8 mouse cellular contexts compared by ENCODE assay signal in the genomic region with DNA sequence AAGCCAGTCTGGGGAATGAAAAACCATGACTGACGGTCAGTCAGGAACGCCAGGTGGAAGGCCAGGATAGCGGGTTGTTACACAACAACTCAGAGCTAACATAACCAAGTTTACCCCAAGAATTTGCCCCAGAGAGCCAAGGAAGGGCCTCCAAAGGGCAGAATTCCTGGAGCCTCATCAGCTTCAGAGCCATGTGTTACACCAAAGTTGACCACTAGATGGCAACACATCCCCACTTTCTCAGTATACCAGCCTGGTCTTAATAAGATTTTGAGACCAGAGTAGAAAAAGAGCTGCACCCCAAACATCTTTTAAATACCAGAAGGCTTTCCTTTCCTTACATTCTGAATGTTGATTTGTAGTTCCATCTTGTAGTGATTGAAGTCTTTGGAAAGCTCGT.
DNase-seq lines count a peak whose midpoint lies in the region; ATAC-seq and TF ChIP-seq lines count a peak whose summit lies in the region.

No protein-coding gene starts in this region.

- peaks cover 0 to 2% of the 10 kb centered on the region in 2 experiments; a peak in 1 of 4 replicates for H3K36me3 ChIP-seq in MEL (ENCODE audit: control insufficient read depth in 1 of 2, insufficient read depth in 2 of 2, low read length in 2 of 2)
- H3K36me3 ChIP-seq in forebrain, postnatal 0 days (ENCODE audit: insufficient read depth), result no peaks in the 10 kb centered on the region
- H3K36me3 ChIP-seq in kidney, postnatal 0 days (ENCODE audit: insufficient read depth, low read length), result peaks cover 6% of the 10 kb centered on the region; the same call in 1 of the 2 replicates
- peaks cover 8% of the 10 kb centered on the region; the same call in 1 of the 2 replicates for H3K36me3 ChIP-seq in liver, postnatal 0 days (replicated peaks; ENCODE audit: insufficient read depth, low read length)
- no peaks in the 10 kb centered on the region for H3K36me3 ChIP-seq in neural tube, embryonic 13.5 days

- no peaks in the 10 kb centered on the region for H3K4me1 ChIP-seq in MEL (ENCODE audit: control insufficient read depth in 1 of 2, insufficient read depth in 2 of 2, low read length in 2 of 2)
- H3K4me1 ChIP-seq in forebrain, postnatal 0 days (ENCODE audit: insufficient read depth), result no peaks in the 10 kb centered on the region
- H3K4me1 ChIP-seq in kidney, postnatal 0 days (replicated peaks; ENCODE audit: insufficient read depth, low read length), result peaks cover 5% of the 10 kb centered on the region; the same call in 1 of the 2 replicates
- H3K4me1 ChIP-seq in liver, postnatal 0 days (ENCODE audit: insufficient read depth), result peaks cover 11% of the 10 kb centered on the region
- 0 out of 2 replicates have a peak, but pooled peaks cover 3% of the 10 kb centered on the region for H3K4me1 ChIP-seq in neural tube, embryonic 13.5 days (replicated peaks)

- TF ChIP-seq RAD21 in MEL (IDR thresholded peaks at IDR 0.05; ENCODE audit: low read depth, low read length), result peak; percentile 93

- 50% methylated on average over 4 of the region's 4 CpGs for WGBS in forebrain, postnatal 0 days
- WGBS in kidney, postnatal 0 days, result 54% methylated on average over 4 of the region's 4 CpGs
- 47% methylated on average over 4 of the region's 4 CpGs for WGBS in liver, postnatal 0 days (ENCODE audit: insufficient replicate concordance)
- 53% methylated on average over 4 of the region's 4 CpGs for WGBS in neural tube, embryonic 13.5 days

- H3K79me2 ChIP-seq in MEL (ENCODE audit: control insufficient read depth, insufficient read depth, low read length, poor library complexity), result no peaks in the 10 kb centered on the region

- H3K9me3 ChIP-seq in MEL (replicated peaks; ENCODE audit: insufficient read depth, low read length), result no peaks in the 10 kb centered on the region
- H3K9me3 ChIP-seq in forebrain, postnatal 0 days (ENCODE audit: low read length), result no peaks in the 10 kb centered on the region
- H3K9me3 ChIP-seq in kidney, postnatal 0 days (replicated peaks; ENCODE audit: low read length), result no peaks in the 10 kb centered on the region
- no peaks in the 10 kb centered on the region for H3K9me3 ChIP-seq in liver, postnatal 0 days (ENCODE audit: low read length)
- no peaks in the 10 kb centered on the region for H3K9me3 ChIP-seq in neural tube, embryonic 13.5 days

- ATAC-seq in forebrain, postnatal 0 days, result peak; percentile 88
- no peak for ATAC-seq in kidney, postnatal 0 days (replicated peaks; ENCODE audit: low FRiP score, low read depth)
- no peak for ATAC-seq in liver, postnatal 0 days
- ATAC-seq in neural tube, embryonic 13.5 days (ENCODE audit: low read depth), result 0 out of 2 replicates have a peak, but pooled peaks have one; percentile 62

- no peaks in the 10 kb centered on the region for H3K27me3 ChIP-seq in MEL (ENCODE audit: control insufficient read depth in 1 of 2, insufficient read depth in 2 of 2, low read length in 2 of 2)
- no peaks in the 10 kb centered on the region for H3K27me3 ChIP-seq in forebrain, postnatal 0 days (ENCODE audit: insufficient read depth, low read length)
- no peaks in the 10 kb centered on the region for H3K27me3 ChIP-seq in kidney, postnatal 0 days (ENCODE audit: insufficient read depth, low read length)
- no peaks in the 10 kb centered on the region for H3K27me3 ChIP-seq in liver, postnatal 0 days (ENCODE audit: insufficient read depth, low read length)
- no peaks in the 10 kb centered on the region for H3K27me3 ChIP-seq in neural tube, embryonic 13.5 days

- H3K4me2 ChIP-seq in forebrain, postnatal 0 days (ENCODE audit: low read depth), result no peak overlapping the region
- no peak overlapping the region for H3K4me2 ChIP-seq in kidney, postnatal 0 days (ENCODE audit: low read length)
- H3K4me2 ChIP-seq in liver, postnatal 0 days (ENCODE audit: low read depth, low read length), result no peak overlapping the region
- no peak overlapping the region for H3K4me2 ChIP-seq in neural tube, embryonic 13.5 days

- H3K4me3 ChIP-seq in MEL (ENCODE audit: control insufficient read depth in 1 of 2, insufficient read depth in 1 of 2, low read depth in 2 of 2, low read length in 2 of 2), result no peak overlapping the region
- no peak overlapping the region for H3K4me3 ChIP-seq in forebrain, postnatal 0 days (ENCODE audit: low read depth, low read length)
- no peak overlapping the region for H3K4me3 ChIP-seq in kidney, postnatal 0 days (replicated peaks; ENCODE audit: low read depth, low read length)
- no peak overlapping the region for H3K4me3 ChIP-seq in liver, postnatal 0 days (ENCODE audit: low read depth, low read length)
- no peak overlapping the region for H3K4me3 ChIP-seq in neural tube, embryonic 13.5 days

- no peak overlapping the region for H3K9ac ChIP-seq in MEL (ENCODE audit: control insufficient read depth, low read depth, low read length, poor library complexity, severe bottlenecking)
- H3K9ac ChIP-seq in forebrain, postnatal 0 days, result no peak overlapping the region
- H3K9ac ChIP-seq in kidney, postnatal 0 days (ENCODE audit: low read depth, low read length), result no peak overlapping the region
- H3K9ac ChIP-seq in liver, postnatal 0 days (replicated peaks), result no peak overlapping the region
- no peak overlapping the region for H3K9ac ChIP-seq in neural tube, embryonic 13.5 days

- peak; percentile 77 to 79 for DNase-seq in B cell, adult 2 months
- peak; percentile 68 for DNase-seq in MEL (ENCODE audit: low read depth, low spot score)
- DNase-seq in cerebellum, adult 11 months, result peak; percentile 48
- DNase-seq in forebrain, postnatal 0 days, result peak; percentile 88
- peak; percentile 83 for DNase-seq in kidney, postnatal 0 days (ENCODE audit: low spot score)
- DNase-seq in liver, postnatal 0 days, result peak; percentile 71
- DNase-seq in ovary, postnatal 36 days (ENCODE audit: low spot score), result no peak

- TF ChIP-seq EP300 in MEL (IDR thresholded peaks at IDR 0.05; ENCODE audit: low read depth in 1 of 2, low read length in 2 of 2), result no peak
- TF ChIP-seq EP300 in liver, postnatal 0 days (IDR thresholded peaks at IDR 0.05; ENCODE audit: low read depth), result no peak

- H3K27ac ChIP-seq in MEL (ENCODE audit: control insufficient read depth, low read depth, low read length), result no peak overlapping the region
- H3K27ac ChIP-seq in forebrain, postnatal 0 days (ENCODE audit: low read depth, low read length), result no peak overlapping the region
- no peak overlapping the region for H3K27ac ChIP-seq in kidney, postnatal 0 days
- no peak overlapping the region for H3K27ac ChIP-seq in liver, postnatal 0 days (ENCODE audit: low read depth)
- H3K27ac ChIP-seq in neural tube, embryonic 13.5 days (replicated peaks), result no peak overlapping the region

- TF ChIP-seq CTCF in MEL (IDR thresholded peaks at IDR 0.05 in 2 of 3, conservative IDR thresholded peaks at IDR 0.05 in 1 of 3; ENCODE audit: control insufficient read depth in 1 of 3, insufficient read depth in 1 of 3, low read depth in 2 of 3, low read length in 3 of 3, poor library complexity in 1 of 3, severe bottlenecking in 1 of 3), result peak; percentile 58 to 84 (median 80)
- TF ChIP-seq CTCF in forebrain, postnatal 0 days (IDR thresholded peaks at IDR 0.05; ENCODE audit: low read depth), result peak; percentile 89
- peak; percentile 89 for TF ChIP-seq CTCF in kidney, postnatal 0 days (IDR thresholded peaks at IDR 0.05; ENCODE audit: low read depth)
- TF ChIP-seq CTCF in liver, postnatal 0 days (IDR thresholded peaks at IDR 0.05; ENCODE audit: low read depth), result peak; percentile 86

- TF ChIP-seq POLR2A in MEL (IDR thresholded peaks at IDR 0.05; ENCODE audit: control insufficient read depth in 1 of 2, insufficient read depth in 1 of 2, low read depth in 1 of 2, low read length in 2 of 2, poor library complexity in 1 of 2), result no peak

TF ChIP-seq in MEL, 35 proteins besides CTCF, POLR2A, EP300 and RAD21:
- TF ChIP-seq ELF1 (IDR thresholded peaks at IDR 0.05; ENCODE audit: low read depth, low read length) (no peak), SMC3 (IDR thresholded peaks at IDR 0.05; ENCODE audit: low read depth, low read length) (peak; percentile 89), MYC (IDR thresholded peaks at IDR 0.05; ENCODE audit: low read depth, low read length) (0 out of 2 replicates have a peak, but pooled peaks have one; percentile 41), MAX (IDR thresholded peaks at IDR 0.05; ENCODE audit: low read length) (0 out of 2 replicates have a peak, but pooled peaks have one; percentile 31), ZC3H11A (IDR thresholded peaks at IDR 0.05; ENCODE audit: low read depth, low read length) (peak; percentile 84), ZMIZ1 (IDR thresholded peaks at IDR 0.05; ENCODE audit: low read depth, low read length) (no peak), BHLHE40 (IDR thresholded peaks at IDR 0.05; ENCODE audit: borderline replicate concordance, low read depth, low read length) (no peak), E2F4 (IDR thresholded peaks at IDR 0.05; ENCODE audit: borderline replicate concordance, low read depth, low read length) (no peak), SIN3A (IDR thresholded peaks at IDR 0.05; ENCODE audit: low read length) (no peak), MEF2A (IDR thresholded peaks at IDR 0.05; ENCODE audit: extremely low read depth, insufficient replicate concordance, low read depth, low read length, poor library complexity, severe bottlenecking) (no peak)

Comparison
In these comparisons a context has a peak if more than half of its experiments do, and no peak if none do; other contexts are left out.
1. ATAC-seq: peak in forebrain, postnatal 0 days (single experiment) and neural tube, embryonic 13.5 days (single experiment); none in kidney, postnatal 0 days (single experiment) and liver, postnatal 0 days (single experiment).
2. Peak in every context shown above with its lines, with median percentiles within 50 percentile points of each other: CTCF ChIP-seq.